Mouse (Mus musculus): ENCODE results near the gene Azin2.

Gene Azin2

DNA sequence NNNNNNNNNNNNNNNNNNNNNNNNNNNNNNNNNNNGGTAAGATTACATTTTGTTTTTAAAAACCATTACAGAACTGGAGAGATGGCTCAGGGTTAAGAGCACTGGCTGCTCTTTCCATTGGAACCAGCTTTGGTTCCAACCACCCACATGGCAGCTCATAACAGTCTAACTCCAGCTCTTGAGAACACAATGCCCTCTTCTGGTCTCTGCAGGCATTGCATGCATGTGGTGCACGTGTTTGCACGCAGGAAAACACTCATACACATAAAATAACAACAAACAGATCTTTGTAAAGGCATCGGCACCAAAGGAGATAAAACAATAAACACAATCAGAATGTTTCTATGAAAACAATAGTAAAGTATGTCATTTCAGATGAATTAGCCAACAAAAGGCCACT, 19.9 kb downstream of the Azin2 start:
- no peak for DNase-seq (ENCODE audit: inconsistent ontology term)

DNA sequence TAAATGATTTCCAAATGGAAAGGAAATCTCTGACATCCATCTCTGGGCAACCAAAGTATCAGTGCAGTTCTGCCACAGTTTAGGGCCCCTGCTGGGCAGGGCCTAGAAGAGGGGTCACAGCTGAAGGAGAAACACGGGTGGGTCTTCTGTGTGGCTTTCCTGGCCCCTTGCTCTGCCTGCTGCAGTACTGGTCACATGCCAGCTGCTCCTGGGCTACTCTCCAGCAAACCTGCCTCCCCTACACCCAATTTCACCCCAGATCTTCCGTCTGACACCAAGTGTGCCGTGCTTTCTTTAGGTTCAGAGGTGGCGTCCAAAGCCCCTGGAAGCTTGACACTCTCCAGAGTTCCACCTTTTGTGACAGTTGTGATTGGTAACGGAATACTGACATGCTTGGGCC, 26.6 kb downstream of the Azin2 start:
- no peak for DNase-seq (ENCODE audit: inconsistent ontology term)

DNA sequence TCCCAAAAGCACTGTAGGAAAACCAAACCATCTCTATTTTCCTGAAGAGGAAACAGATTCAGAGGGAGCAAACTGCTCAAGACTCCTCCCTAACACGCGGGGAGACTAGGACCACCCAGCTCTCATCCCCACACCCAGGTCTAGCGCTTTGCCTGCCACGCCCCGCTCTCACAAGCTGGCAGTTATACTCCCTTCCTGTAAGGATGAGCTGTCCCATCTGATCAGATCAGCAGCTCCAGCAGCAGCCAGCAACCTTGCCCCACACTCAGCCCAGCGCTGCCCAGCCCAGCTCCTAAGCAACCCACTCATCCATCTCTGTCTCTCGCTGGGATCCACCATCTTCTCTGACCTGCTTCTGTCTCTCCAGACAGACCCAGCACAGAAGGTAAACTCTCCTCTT, 29.5 kb downstream of the Azin2 start:
- no peak for DNase-seq (ENCODE audit: inconsistent ontology term)

DNA sequence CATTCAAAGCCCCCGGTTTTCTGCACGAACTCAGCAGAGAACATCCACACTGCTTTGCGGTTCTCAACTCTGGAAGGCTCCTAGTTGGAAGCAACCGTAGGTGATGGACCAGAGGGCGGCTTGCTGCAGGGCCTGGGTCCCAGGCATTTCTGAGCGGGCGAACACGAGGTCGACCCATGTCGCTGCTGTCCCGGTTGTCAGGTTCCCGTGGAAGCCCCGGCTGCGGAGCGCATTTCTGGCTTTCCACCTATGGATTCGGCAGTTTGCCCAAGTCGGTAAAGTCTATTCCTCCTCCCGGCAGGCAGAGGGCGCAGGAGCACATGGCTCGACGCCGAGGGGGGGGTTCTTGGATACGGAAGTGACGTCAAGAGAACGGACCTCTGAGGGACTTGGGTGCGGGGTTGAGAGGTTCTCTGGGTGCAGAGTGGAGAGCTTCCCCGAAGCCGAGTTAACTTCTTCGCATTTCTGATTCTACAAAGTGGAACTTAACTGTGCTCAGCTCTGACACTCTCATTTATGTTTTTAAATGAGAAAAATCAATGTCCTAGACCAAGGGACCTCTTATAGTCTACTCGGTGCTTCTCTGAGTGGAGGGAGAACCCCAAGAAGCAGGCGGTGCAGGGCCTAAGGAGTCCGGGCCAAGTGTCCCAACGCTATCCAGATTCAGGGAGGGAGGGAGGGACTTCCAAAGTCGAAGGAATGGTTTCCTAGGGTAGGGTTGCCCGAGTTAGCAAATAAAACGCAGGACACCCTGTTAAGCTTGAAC, 37.2 kb downstream of the Azin2 start:
- DNase-seq (ENCODE audit: inconsistent ontology term): peak; percentile 88

DNA sequence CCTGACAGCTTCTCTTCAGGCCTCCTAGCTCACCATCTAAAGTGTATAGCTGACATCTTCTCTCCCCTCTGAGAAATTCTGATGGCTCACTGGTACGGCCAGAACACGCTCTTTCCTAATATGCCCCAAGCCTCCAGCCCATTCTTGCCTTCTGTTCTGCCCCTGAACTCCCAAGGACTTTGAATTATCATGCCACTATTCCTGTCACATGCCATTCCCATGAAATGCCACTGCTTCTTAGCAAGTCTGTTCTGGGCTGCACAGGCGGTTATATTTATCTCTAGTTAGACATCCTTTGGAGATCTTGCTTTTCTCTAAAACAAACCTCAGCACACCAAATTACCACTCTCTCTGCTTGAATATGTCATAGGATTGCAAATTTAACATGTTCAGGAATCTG, 38.6 kb downstream of the Azin2 start:
- no peak for DNase-seq (ENCODE audit: inconsistent ontology term)

DNA sequence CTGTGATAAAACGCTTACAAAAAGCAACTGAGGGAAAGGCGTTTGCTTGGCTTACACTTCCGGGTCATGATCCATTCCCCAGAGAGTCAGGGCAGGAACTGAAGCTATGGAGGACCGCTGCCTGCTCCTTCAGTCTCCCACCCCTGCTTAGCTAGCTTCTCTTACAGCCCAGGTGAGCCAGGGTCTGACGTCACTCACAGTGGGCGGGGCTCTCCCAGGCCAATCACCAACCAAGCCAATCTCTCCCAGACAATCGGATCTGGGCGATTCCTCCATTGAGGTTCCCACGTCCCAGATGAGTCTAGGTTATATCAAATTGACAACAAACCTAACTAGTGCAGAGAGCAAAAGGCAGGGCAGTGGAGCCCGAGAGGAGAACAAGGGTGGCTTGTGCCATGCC, 43.1 kb downstream of the Azin2 start:
- DNase-seq (ENCODE audit: inconsistent ontology term): no peak

DNA sequence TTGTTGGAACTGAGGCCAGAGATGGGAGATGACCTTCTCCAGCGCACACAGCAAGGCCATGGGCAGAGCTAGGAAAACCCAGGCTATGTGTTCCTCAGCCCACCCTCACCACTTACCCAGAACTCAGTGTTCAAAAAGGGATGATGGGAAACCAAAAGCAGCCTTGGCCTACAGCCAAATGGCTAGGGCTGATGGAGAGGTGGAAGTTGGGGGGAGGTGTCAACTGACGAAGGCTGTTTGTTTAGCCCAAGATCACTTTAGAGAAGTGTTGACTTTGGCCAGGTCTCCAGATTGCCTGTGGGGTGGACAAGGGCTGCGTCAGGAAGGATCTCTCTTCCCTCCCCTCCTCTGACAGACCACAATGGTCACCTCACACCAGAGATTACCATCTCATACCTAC, 44.1 kb downstream of the Azin2 start:
- DNase-seq (ENCODE audit: inconsistent ontology term): no peak

DNA sequence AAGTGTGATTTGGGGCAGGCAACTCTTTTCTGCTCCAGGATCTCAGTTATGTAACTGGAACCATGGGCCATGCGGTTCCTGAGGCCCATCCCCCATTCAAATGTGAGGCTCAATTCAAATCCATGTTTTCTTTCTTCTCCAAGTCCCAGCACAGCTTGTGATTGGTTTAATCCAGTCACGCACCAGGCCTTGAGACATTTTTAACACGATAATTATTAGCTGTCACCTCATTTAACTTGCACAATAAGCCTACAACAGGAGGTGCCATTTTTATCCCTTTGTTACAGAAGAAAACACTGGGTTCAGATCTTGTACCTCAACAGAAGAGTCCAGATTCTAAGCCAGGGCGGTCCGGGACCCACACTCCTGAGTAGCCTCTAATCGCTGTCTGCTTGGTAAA, 44.5 kb downstream of the Azin2 start:
- DNase-seq (ENCODE audit: inconsistent ontology term): no peak

DNA sequence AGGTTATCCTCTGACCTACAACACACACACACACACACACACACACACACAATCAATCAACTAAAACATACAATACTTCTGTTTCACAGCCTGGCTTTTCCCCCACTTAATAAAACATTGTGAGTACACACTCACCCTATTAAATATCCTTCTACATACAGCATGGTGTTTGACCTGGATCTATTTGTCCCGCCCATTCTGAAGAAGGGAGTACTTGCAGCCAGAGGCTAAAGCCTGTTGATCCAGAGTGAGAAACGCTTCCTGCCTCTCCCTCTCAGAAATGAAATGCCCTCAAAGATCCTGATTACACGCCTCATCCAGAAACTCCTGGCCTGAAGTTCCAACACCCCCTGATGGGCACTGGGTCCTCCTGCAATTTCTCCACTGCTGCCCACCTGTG, 45.1 kb downstream of the Azin2 start:
- DNase-seq (ENCODE audit: inconsistent ontology term): no peak

DNA sequence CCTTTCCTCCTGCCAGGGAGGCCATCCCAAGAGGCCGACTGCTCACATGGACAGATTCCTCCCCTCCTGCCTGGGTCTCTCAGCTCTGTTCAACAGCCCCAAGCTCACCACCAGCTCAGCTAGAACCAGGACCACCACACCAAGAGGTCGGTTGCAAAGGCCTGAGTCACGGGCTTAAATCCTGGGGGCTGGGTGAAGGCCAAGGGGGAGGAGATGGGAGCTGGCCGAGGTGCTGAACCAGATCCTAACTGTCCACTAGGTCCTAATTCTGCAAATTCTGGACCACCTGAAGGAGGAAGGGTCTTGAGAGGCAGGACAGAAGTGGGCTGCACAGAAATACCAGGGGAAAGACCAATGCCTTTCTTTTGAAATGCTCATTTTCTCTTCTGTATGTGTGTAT, 48.4 kb downstream of the Azin2 start:
- peak; percentile 56 for DNase-seq (ENCODE audit: inconsistent ontology term)

DNA sequence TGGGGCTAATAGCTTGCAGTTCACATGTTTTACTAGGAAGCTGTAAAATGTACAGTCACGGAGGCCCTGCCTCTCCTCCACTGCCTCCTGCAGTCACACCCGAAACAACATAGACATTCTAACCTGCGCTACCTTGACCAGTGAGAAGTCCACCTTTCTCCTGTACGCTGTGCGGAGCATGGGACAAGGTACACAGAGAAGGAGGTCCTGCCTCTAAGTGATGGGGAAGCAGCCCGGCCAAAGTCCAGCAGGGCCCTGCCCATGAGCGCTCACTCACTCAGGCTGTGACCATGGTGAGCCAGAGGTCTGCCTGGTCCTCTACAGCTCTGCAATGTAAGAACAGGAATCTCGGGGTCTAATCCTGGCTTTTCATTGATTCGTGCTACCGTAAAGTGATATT, 50.2 kb downstream of the Azin2 start:
- DNase-seq (ENCODE audit: inconsistent ontology term): no peak

DNA sequence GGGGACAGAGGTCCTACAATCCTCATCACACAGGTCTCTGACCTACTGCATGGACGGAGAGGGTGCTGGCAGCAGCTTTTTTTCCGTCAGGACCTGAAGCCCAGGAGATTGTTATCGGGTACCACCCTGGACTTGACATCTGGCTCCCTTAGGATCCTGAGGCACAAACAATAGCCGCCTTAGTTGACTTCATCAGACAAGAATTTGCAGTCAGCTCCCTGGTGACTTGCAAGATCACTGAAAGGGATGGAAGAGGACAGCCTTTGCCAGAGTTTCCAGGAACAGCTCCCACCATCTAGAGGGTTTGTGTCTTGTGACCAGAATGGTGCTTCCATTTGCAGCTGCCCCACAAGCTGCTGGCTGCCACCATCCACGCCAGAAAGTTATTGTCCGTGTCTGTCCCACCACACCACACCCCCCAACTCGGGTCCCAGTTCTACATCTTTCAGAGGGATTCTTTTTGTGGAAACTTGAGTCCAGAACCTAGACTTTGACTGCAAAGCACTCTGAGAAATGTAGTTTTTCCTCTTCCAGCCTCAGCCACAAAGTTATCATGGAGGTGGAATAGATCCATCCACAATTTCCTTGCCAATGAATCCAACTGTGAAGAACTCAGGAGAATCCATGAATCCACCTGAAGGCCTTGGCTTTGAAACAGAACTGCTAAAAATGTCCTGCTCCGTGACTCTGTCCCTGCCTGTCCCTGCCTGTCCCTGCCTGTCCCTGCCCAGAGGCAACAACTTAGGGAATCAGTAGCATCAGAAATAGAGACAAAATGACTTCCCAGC, 51.8 kb downstream of the Azin2 start:
- DNase-seq (ENCODE audit: inconsistent ontology term): no peak

DNA sequence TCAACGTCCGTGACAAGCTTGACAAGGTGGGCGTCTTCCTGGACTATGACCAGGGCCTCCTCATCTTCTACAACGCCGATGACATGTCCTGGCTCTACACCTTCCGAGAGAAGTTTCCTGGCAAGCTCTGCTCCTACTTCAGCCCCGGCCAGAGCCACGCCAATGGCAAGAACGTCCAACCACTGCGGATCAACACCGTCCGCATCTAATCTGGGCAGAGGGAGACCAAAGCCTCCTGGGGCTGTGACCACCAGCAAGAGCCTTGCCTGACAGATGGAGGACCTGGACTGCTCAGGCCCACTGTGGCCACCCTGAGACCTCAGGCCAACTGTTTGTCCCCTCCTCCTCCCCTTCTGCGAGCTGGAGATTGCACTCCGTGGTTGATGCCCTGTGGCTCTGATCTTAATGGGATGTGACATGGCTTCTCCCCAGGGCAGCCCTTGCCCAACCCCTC, 52.8 kb downstream of the Azin2 start:
- no peak for DNase-seq (ENCODE audit: inconsistent ontology term)

DNA sequence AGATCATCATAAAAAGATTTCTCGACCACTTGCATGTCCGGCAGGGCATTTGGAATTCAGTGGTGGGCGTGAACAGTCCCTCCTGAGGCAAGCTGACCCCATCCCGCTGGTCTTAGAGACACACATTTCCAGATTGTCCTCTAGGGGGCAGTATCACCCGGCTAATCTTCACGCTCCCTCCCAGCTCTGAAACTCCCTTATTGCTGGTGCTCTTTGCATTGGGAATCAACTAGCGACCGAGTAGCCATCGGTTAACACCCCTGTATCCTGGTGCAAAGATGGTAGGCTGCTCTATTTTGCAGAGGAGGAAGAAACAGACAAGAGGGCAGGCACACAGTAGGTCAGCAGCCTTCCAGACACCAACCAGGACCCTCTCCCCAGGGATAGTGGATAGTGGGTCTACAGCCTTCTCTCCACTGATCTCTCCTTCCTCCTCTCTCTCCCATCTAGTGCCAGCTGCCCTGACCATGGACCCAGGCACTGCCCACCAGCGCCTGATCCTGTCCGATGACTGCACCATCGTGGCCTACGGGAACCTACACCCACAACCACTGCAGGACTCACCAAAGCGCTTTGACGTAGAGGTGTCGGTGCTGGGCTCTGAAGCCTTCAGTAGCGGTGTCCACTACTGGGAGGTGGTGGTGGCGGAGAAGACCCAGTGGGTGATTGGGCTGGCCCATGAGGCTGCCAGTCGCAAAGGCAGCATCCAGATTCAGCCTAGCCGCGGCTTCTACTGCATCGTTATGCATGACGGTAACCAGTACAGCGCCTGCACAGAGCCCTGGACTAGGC, 53.5 kb downstream of the Azin2 start:
- DNase-seq (ENCODE audit: inconsistent ontology term): peak; percentile 41

DNA sequence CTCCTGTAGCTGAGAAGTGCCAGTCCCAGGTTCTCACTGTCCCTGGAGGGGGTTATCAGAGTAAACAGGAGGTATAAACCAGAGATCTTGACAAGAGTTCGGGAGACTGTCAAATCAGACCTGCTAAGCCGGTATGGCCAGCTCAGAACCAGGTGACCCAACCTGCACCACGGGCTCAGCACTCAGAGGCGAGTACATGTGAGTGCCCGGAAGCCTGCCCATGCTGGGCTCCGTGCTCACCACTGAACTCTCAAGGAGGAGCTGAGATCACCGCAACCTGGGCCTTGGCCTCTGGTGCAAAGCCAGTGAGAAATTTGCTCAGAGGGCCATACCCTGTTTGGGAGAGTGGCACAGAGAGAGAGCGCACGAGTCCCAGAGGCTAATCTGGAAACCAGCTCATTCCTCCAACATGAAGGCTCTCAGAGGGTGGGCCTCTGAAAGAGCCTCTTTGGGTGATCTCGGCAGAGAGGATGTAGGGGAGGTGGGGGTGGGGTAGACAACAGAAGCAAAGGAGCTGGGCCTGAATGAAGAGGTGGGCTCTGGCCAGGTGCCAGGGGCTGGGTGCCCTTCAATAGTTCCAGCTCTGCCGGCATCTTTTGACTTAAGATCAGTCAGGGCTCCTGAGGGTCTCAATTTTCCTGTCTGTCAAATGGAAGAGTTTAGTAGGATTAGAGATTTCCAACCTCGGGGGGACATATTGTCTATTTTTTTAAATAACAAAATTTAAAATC, 54.8 kb downstream of the Azin2 start:
- DNase-seq (ENCODE audit: inconsistent ontology term): no peak

DNA sequence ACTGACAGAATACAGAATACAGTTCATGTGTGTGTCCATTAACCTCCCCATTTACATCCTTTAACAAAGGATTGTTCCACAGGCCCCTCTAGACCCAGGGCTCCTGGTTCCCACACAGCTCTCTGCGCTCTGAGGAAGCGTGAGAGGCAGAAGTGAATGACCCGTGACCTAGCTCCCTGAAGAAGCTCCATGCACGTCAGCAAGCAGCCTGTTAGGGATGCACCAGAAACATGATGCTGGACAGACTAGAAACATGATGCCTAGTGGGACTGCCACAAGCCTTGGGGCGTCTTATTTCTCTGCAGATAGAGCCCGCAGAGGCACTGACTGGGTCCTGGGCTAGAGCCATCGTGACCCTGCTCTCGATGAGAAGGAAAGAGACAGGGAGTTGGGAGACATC, 55.5 kb downstream of the Azin2 start:
- DNase-seq (ENCODE audit: inconsistent ontology term): no peak

DNA sequence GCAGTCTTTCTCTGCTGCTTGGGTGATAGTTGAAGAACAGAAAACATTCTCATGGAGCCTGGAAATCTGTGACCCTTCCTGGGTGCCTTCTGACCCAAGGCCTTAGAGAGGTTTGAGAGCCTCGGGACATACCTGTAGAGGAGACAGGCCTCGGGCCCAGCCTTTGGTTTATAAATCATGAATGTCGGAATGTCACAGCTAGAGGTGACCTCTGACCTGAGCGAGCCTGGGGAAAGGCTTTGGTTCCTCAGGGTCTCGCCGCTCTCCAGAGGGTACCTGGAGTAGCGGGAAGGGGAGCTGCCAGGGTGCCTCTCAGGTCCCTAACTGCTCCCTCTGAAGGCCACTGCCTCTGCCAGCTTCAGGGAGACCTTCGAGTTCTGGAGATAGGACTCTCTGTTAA, 57.0 kb downstream of the Azin2 start:
- DNase-seq (ENCODE audit: inconsistent ontology term): no peak

DNA sequence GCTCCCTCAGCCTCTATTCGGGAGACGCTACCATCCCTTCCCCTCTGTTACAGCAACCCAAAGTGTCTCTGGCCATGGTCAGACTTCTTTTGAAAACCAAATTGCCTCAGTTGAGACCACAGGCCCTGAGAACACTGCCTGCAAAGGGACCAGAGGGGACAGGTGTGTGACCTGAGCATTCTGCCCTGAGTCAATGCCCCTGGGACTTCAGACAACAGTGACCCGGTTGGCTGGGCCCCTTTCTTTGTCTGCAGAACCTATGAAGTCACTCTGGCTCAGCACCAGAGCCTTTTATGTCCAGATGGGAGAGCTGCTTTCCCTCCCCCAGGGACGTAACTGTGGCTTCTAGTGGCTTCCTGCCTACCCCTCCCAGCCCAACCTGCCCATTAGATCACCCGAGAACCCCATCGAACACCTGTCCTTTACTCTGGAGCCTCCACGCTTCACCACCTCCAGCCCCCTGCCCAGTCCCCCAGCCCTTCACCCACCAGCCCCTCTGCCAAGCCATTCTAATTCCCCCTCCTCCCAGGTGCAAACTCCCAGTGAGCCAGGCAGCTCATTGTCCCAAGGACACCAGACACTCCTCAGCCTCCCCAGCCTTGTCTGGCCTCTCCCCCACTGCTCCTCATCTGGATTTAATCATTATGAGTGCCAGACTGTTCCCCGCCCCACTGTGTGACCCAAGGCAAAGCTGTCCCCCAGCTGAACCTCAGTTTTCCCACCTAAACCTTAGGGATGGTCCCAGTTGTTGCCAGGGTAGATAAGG, 58.0 kb downstream of the Azin2 start:
- no peak for DNase-seq (ENCODE audit: inconsistent ontology term)

DNA sequence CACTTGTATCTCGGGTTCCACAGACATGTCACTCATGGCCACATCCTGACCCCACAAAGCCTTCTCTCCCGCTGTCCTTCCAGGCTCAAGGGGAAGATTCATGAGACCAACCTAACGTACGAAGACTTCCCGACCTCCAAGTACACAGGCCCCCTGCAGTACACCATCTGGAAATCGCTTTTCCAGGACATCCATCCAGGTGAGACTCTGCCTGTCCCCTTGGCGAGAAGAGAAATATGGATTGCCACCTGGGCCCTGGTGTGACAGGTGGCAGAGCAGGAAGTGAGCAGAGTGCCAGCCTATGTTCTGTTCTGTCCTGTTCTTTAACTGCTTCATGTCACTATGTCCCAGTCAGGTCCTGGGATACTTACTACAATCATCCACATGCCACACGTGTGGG, 59.9 kb downstream of the Azin2 start:
- no peak for DNase-seq (ENCODE audit: inconsistent ontology term)

DNA sequence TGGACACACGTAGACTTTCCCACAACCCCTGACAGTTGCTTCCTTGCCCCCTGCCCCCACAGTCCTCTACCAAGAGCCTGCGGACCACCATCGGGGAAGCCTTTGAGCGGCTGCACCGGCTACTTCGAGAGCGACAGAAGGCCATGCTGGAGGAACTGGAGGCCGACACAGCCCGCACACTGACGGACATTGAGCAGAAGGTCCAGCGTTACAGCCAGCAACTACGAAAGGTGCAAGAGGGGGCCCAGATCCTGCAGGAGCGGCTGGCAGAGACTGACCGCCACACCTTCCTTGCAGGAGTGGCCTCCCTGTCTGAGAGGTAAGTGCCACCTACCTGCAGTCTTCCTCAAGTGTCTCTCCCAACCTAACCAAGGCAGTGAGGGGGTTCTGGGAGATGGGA, 61.8 kb downstream of the Azin2 start:
- DNase-seq (ENCODE audit: inconsistent ontology term): no peak

DNA sequence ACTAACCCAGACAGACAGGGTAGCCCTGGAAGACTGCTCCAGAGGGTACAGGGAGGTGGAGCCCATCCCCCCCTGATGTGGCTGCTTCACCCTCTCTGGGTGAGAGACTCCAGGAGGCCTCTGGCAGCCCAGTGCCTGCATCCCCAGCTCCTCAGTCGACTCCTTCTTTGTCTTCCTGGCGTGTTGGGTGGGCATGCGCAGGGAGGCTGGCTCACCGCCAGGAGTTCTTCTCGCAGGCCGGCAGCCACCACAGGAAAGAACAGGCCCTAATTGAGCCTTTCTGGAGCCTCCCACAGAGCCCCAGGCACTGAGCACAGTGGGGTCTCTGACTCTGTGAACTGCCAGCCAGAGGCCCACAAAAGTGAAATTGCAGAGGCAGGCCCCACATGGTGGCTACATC, 62.9 kb downstream of the Azin2 start:
- DNase-seq (ENCODE audit: inconsistent ontology term): peak; percentile 84

Data from Muller cell, postnatal 12 days (primary cell).